Mouse (Mus musculus) CH12.LX (cell line): ENCODE measurements around the gene Actn4. TPM values are rescaled to one million over a fixed set of nuclear protein-coding genes. Genes with fewer than 3 reads are reported as not detected.

Experiments used
- DNase-seq: peaks from one replicate; pipeline ENCODE4 v3.0.0-alpha.2; 2013; ENCODE audit errors: extremely low read depth
- H3K27ac ChIP-seq: 2 replicates; pipeline ENCODE4 v1.5.1; 2012; ENCODE audit warnings: low read depth, mild to moderate bottlenecking, control low read depth, moderate library complexity; ENCODE audit not compliant: insufficient read depth
- H3K27me3 ChIP-seq: replicated peaks from 2 replicates; pipeline ENCODE3; 2012; ENCODE audit warnings: inconsistent platforms
- H3K36me3 ChIP-seq, 2 experiments: replicated peaks in 1 of 2; 2 replicates each; pipeline versions ENCODE3 to v1.6.1; 2012; ENCODE audit warnings: inconsistent platforms in 1 of 2, low read length in 1 of 2, mild to moderate bottlenecking in 1 of 2, mixed read lengths in 1 of 2, moderate library complexity in 1 of 2; ENCODE audit not compliant: control insufficient read depth in 1 of 2, insufficient read depth in 1 of 2
- H3K4me1 ChIP-seq, 2 experiments: 2 replicates each; pipeline ENCODE4 v1.6.1; 2012; ENCODE audit warnings: inconsistent platforms in 1 of 2, moderate library complexity in 1 of 2; ENCODE audit not compliant: insufficient read depth in 2 of 2, control insufficient read depth in 1 of 2
- H3K4me2 ChIP-seq: 2 replicates; pipeline ENCODE4 v1.6.1; 2012; ENCODE audit warnings: low read depth, mild to moderate bottlenecking, control low read depth; ENCODE audit not compliant: poor library complexity, insufficient read depth, severe bottlenecking
- H3K4me3 ChIP-seq, 3 experiments: fragments of 150-350 bp in 1 of 3; sonication (generic) in 1 of 3; replicated peaks in 1 of 3; 2 replicates each; pipeline versions ENCODE3 to v1.5.1; 2011 to 2012; ENCODE audit warnings: low read depth in 2 of 3, low read length in 2 of 3, mild to moderate bottlenecking in 2 of 3, moderate library complexity in 2 of 3, control low read depth in 1 of 3, improper control_type of control experiment in 1 of 3, inconsistent platforms in 1 of 3, mixed read lengths in 1 of 3; ENCODE audit not compliant: poor library complexity in 1 of 3
- H3K79me2 ChIP-seq: replicated peaks from 2 replicates; pipeline ENCODE4 v1.6.1; 2012; ENCODE audit warnings: mild to moderate bottlenecking, moderate library complexity; ENCODE audit not compliant: control insufficient read depth, poor library complexity, insufficient read depth, severe bottlenecking; ENCODE audit errors: extremely low read depth
- H3K9ac ChIP-seq: 2 replicates; pipeline ENCODE4 v1.6.1; 2012; ENCODE audit warnings: low read depth, mild to moderate bottlenecking, control low read depth, moderate library complexity; ENCODE audit not compliant: insufficient read depth
- H3K9me3 ChIP-seq: replicated peaks from 2 replicates; pipeline ENCODE3; 2012; ENCODE audit warnings: low read length, inconsistent platforms, mixed read lengths
- CHD1 ChIP-seq: IDR thresholded peaks from 2 replicates; pipeline ENCODE4 v1.6.1; 2012; ENCODE audit warnings: low read depth, low read length, improper control_type of control experiment, inconsistent platforms
- CHD2 ChIP-seq: IDR thresholded peaks from 2 replicates; pipeline ENCODE4 v1.6.1; 2011; ENCODE audit warnings: low read length, improper control_type of control experiment
- CTCF ChIP-seq, 2 experiments: IDR thresholded peaks in 1 of 2; conservative IDR thresholded peaks in 1 of 2; 2 replicates each; pipeline ENCODE4 v1.5.1; 2011 to 2012; ENCODE audit warnings: low read depth in 2 of 2, low read length in 2 of 2, improper control_type of control experiment in 1 of 2, inconsistent platforms in 1 of 2, mild to moderate bottlenecking in 1 of 2, moderate library complexity in 1 of 2
- E2F4 ChIP-seq: IDR thresholded peaks from 2 replicates; pipeline ENCODE4 v1.6.1; 2011; ENCODE audit warnings: low read depth, low read length, improper control_type of control experiment; ENCODE audit not compliant: insufficient replicate concordance
- EP300 ChIP-seq: IDR thresholded peaks from 2 replicates; pipeline ENCODE4 v1.6.1; 2011; ENCODE audit warnings: low read length, improper control_type of control experiment
- IRF4 ChIP-seq: IDR thresholded peaks from 2 replicates; pipeline ENCODE4 v1.6.1; 2014; ENCODE audit warnings: low read depth, mild to moderate bottlenecking, inconsistent platforms, low read length, improper control_type of control experiment
- JUND ChIP-seq: conservative IDR thresholded peaks from 2 replicates; pipeline ENCODE4 v1.6.1; 2011; ENCODE audit warnings: low read depth, low read length, improper control_type of control experiment
- MAX ChIP-seq: IDR thresholded peaks from 2 replicates; pipeline ENCODE4 v1.6.1; 2011; ENCODE audit warnings: low read length, improper control_type of control experiment
- MAZ ChIP-seq: IDR thresholded peaks from 2 replicates; pipeline ENCODE4 v1.6.1; 2012; ENCODE audit warnings: low read depth, mild to moderate bottlenecking, inconsistent platforms, low read length, improper control_type of control experiment, moderate library complexity
- MXI1 ChIP-seq: IDR thresholded peaks from 2 replicates; pipeline ENCODE4 v1.6.1; 2011; ENCODE audit warnings: mild to moderate bottlenecking, low read depth, low read length, improper control_type of control experiment
- MYC ChIP-seq: IDR thresholded peaks from 2 replicates; pipeline ENCODE4 v1.6.1; 2011; ENCODE audit warnings: low read depth, mild to moderate bottlenecking, improper control_type of control experiment, low read length
- NRF1 ChIP-seq: IDR thresholded peaks from 2 replicates; pipeline ENCODE4 v1.6.1; 2014; ENCODE audit warnings: low read depth, mild to moderate bottlenecking, inconsistent platforms, low read length, improper control_type of control experiment, moderate library complexity
- POLR2AphosphoS2 ChIP-seq: IDR thresholded peaks from 2 replicates; pipeline ENCODE4 v1.6.1; 2011; ENCODE audit warnings: low read depth, low read length, improper control_type of control experiment
- RAD21 ChIP-seq: IDR thresholded peaks from 2 replicates; pipeline ENCODE4 v1.6.1; 2011; ENCODE audit warnings: low read depth, mild to moderate bottlenecking, low read length, improper control_type of control experiment, moderate library complexity
- SMC3 ChIP-seq: IDR thresholded peaks from 2 replicates; pipeline ENCODE4 v1.6.1; 2011; ENCODE audit warnings: low read depth, low read length, improper control_type of control experiment
- TBP ChIP-seq: conservative IDR thresholded peaks from 2 replicates; pipeline ENCODE4 v1.6.1; 2011; ENCODE audit warnings: low read depth, low read length, improper control_type of control experiment
- UBTF ChIP-seq: IDR thresholded peaks from 2 replicates; pipeline ENCODE4 v1.6.1; 2012; ENCODE audit warnings: low read depth, mild to moderate bottlenecking, inconsistent platforms, low read length, improper control_type of control experiment, moderate library complexity
- USF1 ChIP-seq: IDR thresholded peaks from 2 replicates; pipeline ENCODE4 v1.6.1; 2014; ENCODE audit warnings: low read depth, mild to moderate bottlenecking, inconsistent platforms, low read length, improper control_type of control experiment
- ZC3H11A ChIP-seq: IDR thresholded peaks from 2 replicates; pipeline ENCODE4 v1.6.1; 2012; ENCODE audit warnings: low read depth, mild to moderate bottlenecking, inconsistent platforms, low read length, improper control_type of control experiment
- ZKSCAN1 ChIP-seq: IDR thresholded peaks from 2 replicates; pipeline ENCODE4 v1.6.1; 2012; ENCODE audit warnings: low read depth, inconsistent platforms, low read length, improper control_type of control experiment, borderline replicate concordance
- ZNF384 ChIP-seq: IDR thresholded peaks from 2 replicates; pipeline ENCODE4 v1.6.1; 2012; ENCODE audit warnings: low read depth, low read length, improper control_type of control experiment, inconsistent platforms
- dilution Hi-C: fragments of 300-500 bp; cut with MboI; formaldehyde crosslinking; loops from 2 replicates; pipeline ENCODE4 v1.14.3; 2020; ENCODE audit warnings: low sequenced_read_pairs; ENCODE audit not compliant: extremely low pct_unique_long_range_greater_than_20kb, extremely low pct_ligation_motif_present
- in situ Hi-C: fragments of 300-500 bp; cut with MboI; formaldehyde crosslinking; loops from 3 replicates; pipeline ENCODE4 v1.14.3; 2019; ENCODE audit warnings: low sequenced_read_pairs, low pct_ligation_motif_present, low pct_unique_long_range_greater_than_20kb, mixed read lengths
- polyA plus RNA-seq: library from polyadenylated mRNA; unstranded; fragments of >175 nt; gene quantifications from 2 replicates; pipeline ENCODE4 v1.2.1, GENCODE M21; 2012; ENCODE audit warnings: low read depth; ENCODE audit not compliant: insufficient read length
- total RNA-seq, 2 experiments: library from RNA; depleted of rRNA; stranded (reverse); fragments of 300-350 nt in 1 of 2; fragments of >200 nt in 1 of 2; gene quantifications; 2 replicates each; pipeline ENCODE4 v1.2.3; 2012 to 2014

The Actn4 gene
- total and polyA plus RNA-seq, 3 experiments = 56.9 to 145 (median 63.4) TPM

GRCm38 (mm10) chr7:28893643-28894265 is 68.4 kb downstream of the Actn4 start:
- peaks cover 67 to 94% of the 10 kb centered on the region in 2 experiments for H3K36me3 ChIP-seq
- H3K79me2 ChIP-seq = no peaks in the 10 kb centered on the region
- H3K27ac ChIP-seq = no peak overlapping the region
- TF ChIP-seq MYC (no peak), ZKSCAN1 (no peak), E2F4 (no peak), SMC3 (peak; percentile 50), CTCF (conservative IDR thresholded peaks at IDR 0.05 in 1 of 2, IDR thresholded peaks at IDR 0.05 in 1 of 2; ENCODE audit: low read depth in 2 of 2, low read length in 2 of 2) (peak in 1 of 2 experiments; percentile 62; a peak in 2 of 4 replicates), RAD21 (peak; percentile 38)
- no peaks in the 10 kb centered on the region for H3K4me1 ChIP-seq
- DNase-seq = peak; percentile 32
- no peak overlapping the region for H3K4me3 ChIP-seq
- no peak overlapping the region for H3K9ac ChIP-seq
- H3K27me3 ChIP-seq = no peaks in the 10 kb centered on the region
- H3K4me2 ChIP-seq = no peak overlapping the region
- in situ Hi-C loops (no loop called here), dilution Hi-C loops (no loop called here)
- no peaks in the 10 kb centered on the region for H3K9me3 ChIP-seq

GRCm38 (mm10) chr7:28892601-28893000 is 69.5 kb downstream of the Actn4 start:
- Histone ChIP-seq H3K36me3 (peaks cover 55 to 93% of the 10 kb centered on the region in 2 experiments), H3K4me3 (no peak overlapping the region), H3K79me2 (no peaks in the 10 kb centered on the region), H3K27ac (no peak overlapping the region), H3K4me2 (no peak overlapping the region), H3K27me3 (no peaks in the 10 kb centered on the region), H3K9ac (no peak overlapping the region), H3K4me1 (no peaks in the 10 kb centered on the region), H3K9me3 (no peaks in the 10 kb centered on the region)
- dilution Hi-C loops (no loop called here), in situ Hi-C loops (no loop called here)
- TF ChIP-seq JUND (no peak), ZC3H11A (no peak), SMC3 (no peak), NRF1 (no peak), RAD21 (no peak), MXI1 (no peak), IRF4 (no peak), UBTF (no peak), CHD2 (no peak), MYC (no peak), CHD1 (no peak), ZNF384 (no peak), MAZ (no peak), TBP (no peak), MAX (no peak), USF1 (no peak), E2F4 (no peak), POLR2AphosphoS2 (no peak), EP300 (no peak)
- no peak for DNase-seq
